Mouse (Mus musculus) gastrocnemius, postnatal 36 days (tissue): ENCODE results near the gene Gm13283. TPM values are rescaled to one million over a fixed set of nuclear protein-coding genes. Genes with fewer than 3 reads are reported as not detected.

Experiments used
- total RNA-seq, 2 experiments: library from RNA; stranded (reverse); gene quantifications; 2 replicates each; pipeline ENCODE4 v1.2.3; 2021

The Gm13283 gene
- total RNA-seq, 2 experiments from 2014 or later, result not detected

Other genes with a start within 250 kb of the Gm13283 start
- gene Ifnb1, start 237.3 kb upstream of the Gm13283 start, total RNA-seq, result not detected
- gene Ifna15, start 201.9 kb upstream of the Gm13283 start, total RNA-seq, result not detected
- not detected for gene Ifna14, start 188.3 kb upstream of the Gm13283 start, total RNA-seq
- not detected for gene Ifna9, start 167.7 kb upstream of the Gm13283 start, total RNA-seq
- gene Ifna12, start 156.7 kb upstream of the Gm13283 start, total RNA-seq, result not detected
- not detected for gene C87499, start 125.7 kb upstream of the Gm13283 start, total RNA-seq
- gene Ifna13, start 115.7 kb upstream of the Gm13283 start, total RNA-seq, result not detected
- gene Ifna16, start 83.2 kb upstream of the Gm13283 start, total RNA-seq, result not detected
- not detected for gene Ifna2, start 76.2 kb upstream of the Gm13283 start, total RNA-seq
- not detected for gene Ifnab, start 68.8 kb upstream of the Gm13283 start, total RNA-seq
- gene Gm26566, start 38.3 kb upstream of the Gm13283 start, total RNA-seq, result under 1 TPM in 1 of 2 experiments, not detected in 1; 0.42 TPM
- 10 to 100 TPM; 43.9 to 50.4 TPM for gene Klhl9, start 37.7 kb upstream of the Gm13283 start, total RNA-seq
- not detected for gene Gm13271, start 5.3 kb upstream of the Gm13283 start, total RNA-seq
- gene Gm13290, start 13.7 kb downstream of the Gm13283 start, total RNA-seq, result not detected
- gene Gm13289, start 16.8 kb downstream of the Gm13283 start, total RNA-seq, result not detected
- gene Gm13272, start 19.7 kb downstream of the Gm13283 start, total RNA-seq, result not detected
- gene Ifnz, start 22.0 kb downstream of the Gm13283 start, total RNA-seq, result not detected
- gene Gm13276, start 25.6 kb downstream of the Gm13283 start, total RNA-seq, result not detected
- not detected for gene Gm13277, start 28.5 kb downstream of the Gm13283 start, total RNA-seq
- not detected for gene Gm13278, start 31.4 kb downstream of the Gm13283 start, total RNA-seq
- not detected for gene Gm13275, start 34.4 kb downstream of the Gm13283 start, total RNA-seq
- gene Gm13279, start 37.3 kb downstream of the Gm13283 start, total RNA-seq, result not detected
- not detected for gene Gm13285, start 39.5 kb downstream of the Gm13283 start, total RNA-seq
- gene Gm13287, start 43.1 kb downstream of the Gm13283 start, total RNA-seq, result not detected
- not detected for gene Gm13288, start 45.4 kb downstream of the Gm13283 start, total RNA-seq
- gene Ifna7, start 56.1 kb downstream of the Gm13283 start, total RNA-seq, result not detected
- not detected for gene Ifna11, start 59.8 kb downstream of the Gm13283 start, total RNA-seq
- gene Ifna6, start 67.3 kb downstream of the Gm13283 start, total RNA-seq, result not detected
- not detected for gene Ifna5, start 75.4 kb downstream of the Gm13283 start, total RNA-seq
- gene Ifna4, start 81.7 kb downstream of the Gm13283 start, total RNA-seq, result not detected
- not detected for gene Ifna1, start 90.0 kb downstream of the Gm13283 start, total RNA-seq
- not detected for gene Ifne, start 120.1 kb downstream of the Gm13283 start, total RNA-seq